Mouse (Mus musculus) neural tube, embryonic 11.5 days (tissue): ENCODE data around the gene Olfr156. TPM values are rescaled to one million over a fixed set of nuclear protein-coding genes. Genes with fewer than 3 reads are reported as not detected.
"Not testable (repeated sequence)": the region's sequence is repeated elsewhere in the genome, so short reads cannot be mapped to it uniquely, and the experiment has no call there.

Experiments used
- ATAC-seq: fragments of 200-750 bp; cut with Nextera tagmentation; 2 replicates; pipeline ENCODE4 v1.8.0; 2017; ENCODE audit warnings: moderate number of reproducible peaks, mild to moderate bottlenecking, moderate TSS enrichment, moderate library complexity; ENCODE audit not compliant: insufficient read depth, low FRiP score, low TSS enrichment
- DNase-seq: peaks from one replicate; pipeline ENCODE4 v3.0.0-alpha.2; 2015; ENCODE audit warnings: low spot score
- H3K27ac ChIP-seq: fragments of 300-500 bp; sonication (generic); 2 replicates; pipeline ENCODE4 v1.5.1; 2014; ENCODE audit warnings: low read depth, mild to moderate bottlenecking, low read length
- H3K27me3 ChIP-seq: fragments of 300-500 bp; sonication (generic); 2 replicates; pipeline ENCODE4 v1.6.1; 2014; ENCODE audit warnings: mild to moderate bottlenecking, low read length, mixed read lengths; ENCODE audit not compliant: control insufficient read depth, insufficient read depth
- H3K36me3 ChIP-seq: fragments of 300-500 bp; sonication (generic); 2 replicates; pipeline ENCODE4 v1.6.1; 2014; ENCODE audit warnings: mild to moderate bottlenecking, low read length, moderate library complexity, mixed read lengths; ENCODE audit not compliant: control insufficient read depth, insufficient read depth
- H3K4me1 ChIP-seq: fragments of 300-500 bp; sonication (generic); 2 replicates; pipeline ENCODE4 v1.6.1; 2014; ENCODE audit warnings: low read length, mixed read lengths; ENCODE audit not compliant: control insufficient read depth, insufficient read depth
- H3K4me2 ChIP-seq: fragments of 300-500 bp; sonication (generic); 2 replicates; pipeline ENCODE4 v1.6.1; 2014; ENCODE audit warnings: low read depth, mild to moderate bottlenecking, moderate library complexity
- H3K4me3 ChIP-seq: fragments of 300-500 bp; sonication (generic); 2 replicates; pipeline ENCODE4 v1.5.1; 2014; ENCODE audit warnings: low read depth, low read length
- H3K9ac ChIP-seq: fragments of 300-500 bp; sonication (generic); 2 replicates; pipeline ENCODE4 v1.6.1; 2014; ENCODE audit warnings: mild to moderate bottlenecking, low read length
- H3K9me3 ChIP-seq: fragments of 300-500 bp; sonication (generic); 2 replicates; pipeline ENCODE4 v1.6.1; 2016; ENCODE audit warnings: low read length; ENCODE audit not compliant: control insufficient read depth
- WGBS: fragments of 180-500 bp; shearing (Covaris S2); extraction: QIAGEN DNeasy Blood & Tissue Kit; methylation state at CpG from one replicate; pipeline ENCODE4 v1.1.7; 2014; 5-methylcytosine and 5-hydroxymethylcytosine counted together
- polyA plus RNA-seq: library from polyadenylated mRNA; unstranded; fragments of >200 nt; fragmentation: Nextera tagmentation; extraction: Ambion mirVana; gene quantifications from 2 replicates; pipeline ENCODE4 v1.2.1, GENCODE M21; 2014

Olfr156 gene
- polyA plus RNA-seq, 1 experiment from 2014 or later, result not detected

GRCm38 (mm10) chr4:43834749-43835148 is 11.1 kb upstream of the Olfr156 start:
- Histone ChIP-seq H3K4me2 (no peak overlapping the region), H3K9ac (no peak overlapping the region), H3K36me3 (no peaks in the 10 kb centered on the region), H3K4me1 (no peaks in the 10 kb centered on the region), H3K27me3 (no peaks in the 10 kb centered on the region), H3K27ac (no peak overlapping the region), H3K9me3 (no peaks in the 10 kb centered on the region), H3K4me3 (no peak overlapping the region)
- 78% methylated on average over 4 of the region's 4 CpGs for WGBS
- DNase-seq (no peak), ATAC-seq (no peak)

GRCm38 (mm10) chr4:43833752-43834151 is 10.1 kb upstream of the Olfr156 start:
- no peak overlapping the region for H3K4me2 ChIP-seq
- 79% methylated on average over 5 of the region's 5 CpGs for WGBS
- no peaks in the 10 kb centered on the region for H3K27me3 ChIP-seq
- ATAC-seq (no peak), DNase-seq (no peak)
- H3K9me3 ChIP-seq, result no peaks in the 10 kb centered on the region
- no peaks in the 10 kb centered on the region for H3K36me3 ChIP-seq
- H3K9ac ChIP-seq, result no peak overlapping the region
- H3K4me3 ChIP-seq, result no peak overlapping the region
- H3K4me1 ChIP-seq, result no peaks in the 10 kb centered on the region
- no peak overlapping the region for H3K27ac ChIP-seq

GRCm38 (mm10) chr4:43832031-43832430 is 8.3 kb upstream of the Olfr156 start:
- Histone ChIP-seq H3K36me3 (no peaks in the 10 kb centered on the region), H3K4me1 (no peaks in the 10 kb centered on the region), H3K4me2 (no peak overlapping the region), H3K27me3 (no peaks in the 10 kb centered on the region), H3K9ac (no peak overlapping the region), H3K9me3 (no peaks in the 10 kb centered on the region), H3K27ac (no peak overlapping the region), H3K4me3 (no peak overlapping the region)
- 71% methylated on average over 5 of the region's 5 CpGs for WGBS
- ATAC-seq (no peak), DNase-seq (no peak)

- no peak for DNase-seq
Observed at GRCm38 (mm10) chr4:43828806-43829205, 5.1 kb upstream of the Olfr156 start.

GRCm38 (mm10) chr4:43822896-43823550 is 672 bp downstream of the Olfr156 start:
- Histone ChIP-seq H3K4me1 (no peaks in the 10 kb centered on the region), H3K36me3 (no peaks in the 10 kb centered on the region), H3K4me2 (no peak overlapping the region), H3K9ac (no peak overlapping the region), H3K27me3 (no peaks in the 10 kb centered on the region), H3K27ac (no peak overlapping the region), H3K9me3 (no peaks in the 10 kb centered on the region), H3K4me3 (no peak overlapping the region)
- WGBS, result 86% methylated on average over 13 of the region's 13 CpGs
- DNase-seq, result no peak
- ATAC-seq, result no peak

More at GRCm38 (mm10) chr4:43828806-43829205, 5.1 kb upstream of the Olfr156 start:
- H3K9me3 ChIP-seq, result no peaks in the 10 kb centered on the region
- 90% methylated on average over 4 of the region's 4 CpGs for WGBS
- H3K36me3 ChIP-seq, result no peaks in the 10 kb centered on the region
- no peaks in the 10 kb centered on the region for H3K27me3 ChIP-seq
- no peak for ATAC-seq
- H3K4me3 ChIP-seq, result no peak overlapping the region
- H3K4me1 ChIP-seq, result no peaks in the 10 kb centered on the region
- H3K9ac ChIP-seq, result no peak overlapping the region
- no peak overlapping the region for H3K27ac ChIP-seq
- H3K4me2 ChIP-seq, result no peak overlapping the region

GRCm38 (mm10) chr4:43798936-43799335 is 24.8 kb downstream of the Olfr156 start:
- no peaks in the 10 kb centered on the region for H3K27me3 ChIP-seq
- ATAC-seq, result no peak
- no peak overlapping the region for H3K9ac ChIP-seq
- H3K4me1 ChIP-seq, result no peaks in the 10 kb centered on the region
- no peak overlapping the region for H3K4me3 ChIP-seq
- no peak for DNase-seq
- H3K4me2 ChIP-seq, result no peak overlapping the region
- H3K36me3 ChIP-seq, result no peaks in the 10 kb centered on the region
- WGBS, result 72% methylated on average over 7 of the region's 7 CpGs
- H3K9me3 ChIP-seq, result peaks cover under 1% of the 10 kb centered on the region; the same call in 1 of the 2 replicates
- H3K27ac ChIP-seq, result no peak overlapping the region

- not testable (repeated sequence) for ATAC-seq, H3K9ac ChIP-seq, H3K4me3 ChIP-seq, H3K4me1 ChIP-seq, H3K27ac ChIP-seq, H3K4me2 ChIP-seq, DNase-seq, H3K36me3 ChIP-seq, H3K9me3 ChIP-seq, H3K27me3 ChIP-seq
- 82% methylated on average over 5 of the region's 5 CpGs for WGBS
Observed at GRCm38 (mm10) chr4:43795844-43796243, 27.9 kb downstream of the Olfr156 start.

GRCm38 (mm10) chr4:43795296-43795695 is 28.4 kb downstream of the Olfr156 start:
- no peak overlapping the region for H3K4me2 ChIP-seq
- H3K9ac ChIP-seq, result no peak overlapping the region
- H3K27me3 ChIP-seq, result no peaks in the 10 kb centered on the region
- ATAC-seq, result no peak
- no peak for DNase-seq
- H3K27ac ChIP-seq, result no peak overlapping the region
- no peaks in the 10 kb centered on the region for H3K36me3 ChIP-seq
- WGBS, result 73% methylated on average over 6 of the region's 6 CpGs
- H3K4me3 ChIP-seq, result no peak overlapping the region
- H3K9me3 ChIP-seq, result no peaks in the 10 kb centered on the region
- no peaks in the 10 kb centered on the region for H3K4me1 ChIP-seq

- ATAC-seq (no peak), DNase-seq (no peak)
- no peaks in the 10 kb centered on the region for H3K4me1 ChIP-seq
- H3K27ac ChIP-seq, result no peak overlapping the region
- no peaks in the 10 kb centered on the region for H3K9me3 ChIP-seq
- 76% methylated on average over 2 of the region's 2 CpGs for WGBS
- no peak overlapping the region for H3K4me2 ChIP-seq
- no peak overlapping the region for H3K4me3 ChIP-seq
- no peaks in the 10 kb centered on the region for H3K27me3 ChIP-seq
- H3K36me3 ChIP-seq, result no peaks in the 10 kb centered on the region
- no peak overlapping the region for H3K9ac ChIP-seq
Observed at GRCm38 (mm10) chr4:43772304-43772703, 51.4 kb downstream of the Olfr156 start.
